Mouse (Mus musculus): ENCODE data around the gene Bhlha15. TPM values are rescaled to one million over a fixed set of nuclear protein-coding genes. Genes with fewer than 3 reads are reported as not detected.

Gene Bhlha15
- polyA plus RNA-seq, 1 experiment from 2014 or later = 0.10 TPM

DNA sequence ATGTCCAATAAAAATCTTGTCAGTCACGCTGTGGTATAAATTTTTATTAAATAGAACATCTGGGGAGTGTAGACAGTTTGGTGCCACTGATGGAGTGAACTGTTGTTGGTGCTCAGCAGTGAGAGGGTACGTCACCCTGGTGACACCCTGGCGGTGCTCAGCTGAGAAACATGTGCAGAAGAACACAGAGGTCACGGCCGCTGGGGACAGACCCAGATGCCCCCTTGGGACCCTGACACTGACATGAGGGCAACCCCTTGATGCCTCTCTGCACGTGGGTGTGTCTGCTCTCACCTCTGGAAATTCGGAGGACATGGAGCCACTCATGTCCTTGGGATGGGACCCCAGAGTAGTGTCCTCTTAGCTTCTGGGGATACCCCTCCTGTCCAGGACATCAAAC lies 4.3 kb downstream of the Bhlha15 start:
- WGBS = 83% methylated on average over 7 of the region's 7 CpGs
- Histone ChIP-seq H3K27ac (no peak overlapping the region), H3K4me1 (peaks cover 17% of the 10 kb centered on the region), H3K27me3 (no peaks in the 10 kb centered on the region), H3K4me3 (no peak overlapping the region), H3K9me3 (replicated peaks) (no peaks in the 10 kb centered on the region), H3K36me3 (ENCODE audit: poor library complexity, severe bottlenecking) (peaks cover 26% of the 10 kb centered on the region), H3K9ac (no peak overlapping the region), H3K4me2 (no peak overlapping the region)
- ATAC-seq = no peak

DNA sequence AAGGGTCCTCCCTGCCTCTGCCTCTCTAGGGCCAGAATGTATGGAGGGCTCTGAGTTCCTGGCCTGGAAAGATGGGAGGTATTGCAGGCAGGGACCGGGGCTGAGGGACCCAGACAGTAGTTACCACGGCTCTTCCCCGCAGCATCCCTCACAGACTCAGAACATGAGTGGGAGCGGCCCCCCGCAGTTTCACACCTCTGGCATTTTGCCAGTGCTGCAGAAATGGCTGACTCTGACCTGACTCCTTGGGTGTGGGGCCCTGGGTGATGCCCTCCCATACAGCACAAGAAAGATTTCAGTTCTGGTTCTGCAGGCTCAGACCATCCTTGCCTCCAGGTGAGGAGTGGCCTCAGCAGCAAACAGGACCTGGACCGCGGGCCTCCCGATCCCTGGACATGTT lies 5.5 kb downstream of the Bhlha15 start:
- H3K4me3 ChIP-seq = no peak overlapping the region
- H3K27ac ChIP-seq = no peak overlapping the region
- ATAC-seq = no peak
- peaks cover 36% of the 10 kb centered on the region for H3K36me3 ChIP-seq (ENCODE audit: poor library complexity, severe bottlenecking)
- no peaks in the 10 kb centered on the region for H3K9me3 ChIP-seq (replicated peaks)
- WGBS = 88% methylated on average over 8 of the region's 8 CpGs
- no peaks in the 10 kb centered on the region for H3K27me3 ChIP-seq
- no peak overlapping the region for H3K9ac ChIP-seq
- peaks cover 6% of the 10 kb centered on the region for H3K4me1 ChIP-seq
- no peak overlapping the region for H3K4me2 ChIP-seq

DNA sequence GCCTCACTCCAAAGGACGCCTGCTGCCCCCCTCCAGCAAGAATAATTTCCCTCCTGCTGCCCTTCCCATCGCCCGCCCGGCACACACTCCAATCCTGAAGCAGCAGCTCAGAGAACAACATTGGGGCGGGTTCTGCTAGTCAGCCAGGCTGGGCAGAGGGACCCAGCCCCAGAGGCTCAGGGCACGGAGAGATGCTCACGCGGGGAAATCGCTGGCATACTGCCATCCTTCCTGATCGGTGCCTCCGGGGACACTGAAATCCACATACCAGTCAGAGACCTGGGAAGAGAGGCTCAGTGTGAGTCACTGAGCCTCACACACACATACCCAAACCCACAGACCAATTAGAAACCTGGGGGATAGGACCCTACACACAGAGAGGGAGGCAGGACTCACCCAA lies 10.5 kb downstream of the Bhlha15 start:
- Histone ChIP-seq H3K4me3 (no peak overlapping the region), H3K4me1 (no peaks in the 10 kb centered on the region), H3K9ac (no peak overlapping the region), H3K9me3 (replicated peaks) (no peaks in the 10 kb centered on the region; the same call in 1 of the 2 replicates), H3K36me3 (ENCODE audit: poor library complexity, severe bottlenecking) (peaks cover 80% of the 10 kb centered on the region), H3K4me2 (no peak overlapping the region), H3K27me3 (no peaks in the 10 kb centered on the region), H3K27ac (no peak overlapping the region)
- no peak for ATAC-seq
- WGBS = 83% methylated on average over 11 of the region's 11 CpGs

DNA sequence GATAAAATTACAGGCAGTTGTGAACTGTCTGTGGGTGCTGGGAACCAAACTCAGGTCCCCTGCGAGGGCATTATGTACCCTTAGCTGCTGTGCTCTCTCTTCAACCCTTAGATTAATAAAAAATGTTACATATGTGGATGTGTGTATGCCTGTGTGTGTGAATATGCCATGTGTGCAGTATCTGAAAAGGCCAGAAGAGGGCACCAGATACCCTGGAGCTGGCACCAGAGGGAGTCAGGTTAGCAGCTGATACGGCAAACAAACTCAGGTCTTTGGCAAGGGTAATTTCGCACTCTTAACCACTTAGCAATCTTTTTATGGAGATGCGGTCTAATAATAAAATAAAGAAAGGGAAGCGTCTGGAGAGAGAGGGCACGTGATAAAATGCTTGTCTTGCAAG lies 12.3 kb downstream of the Bhlha15 start:
- H3K9ac ChIP-seq = no peak overlapping the region
- peaks cover 92% of the 10 kb centered on the region for H3K36me3 ChIP-seq (ENCODE audit: poor library complexity, severe bottlenecking)
- 96% methylated on average over 6 of the region's 6 CpGs for WGBS
- no peak overlapping the region for H3K27ac ChIP-seq
- H3K4me1 ChIP-seq = no peaks in the 10 kb centered on the region
- H3K4me2 ChIP-seq = no peak overlapping the region
- ATAC-seq = no peak
- no peak overlapping the region for H3K4me3 ChIP-seq
- H3K27me3 ChIP-seq = no peaks in the 10 kb centered on the region
- no peaks in the 10 kb centered on the region; the same call in 1 of the 2 replicates for H3K9me3 ChIP-seq (replicated peaks)

DNA sequence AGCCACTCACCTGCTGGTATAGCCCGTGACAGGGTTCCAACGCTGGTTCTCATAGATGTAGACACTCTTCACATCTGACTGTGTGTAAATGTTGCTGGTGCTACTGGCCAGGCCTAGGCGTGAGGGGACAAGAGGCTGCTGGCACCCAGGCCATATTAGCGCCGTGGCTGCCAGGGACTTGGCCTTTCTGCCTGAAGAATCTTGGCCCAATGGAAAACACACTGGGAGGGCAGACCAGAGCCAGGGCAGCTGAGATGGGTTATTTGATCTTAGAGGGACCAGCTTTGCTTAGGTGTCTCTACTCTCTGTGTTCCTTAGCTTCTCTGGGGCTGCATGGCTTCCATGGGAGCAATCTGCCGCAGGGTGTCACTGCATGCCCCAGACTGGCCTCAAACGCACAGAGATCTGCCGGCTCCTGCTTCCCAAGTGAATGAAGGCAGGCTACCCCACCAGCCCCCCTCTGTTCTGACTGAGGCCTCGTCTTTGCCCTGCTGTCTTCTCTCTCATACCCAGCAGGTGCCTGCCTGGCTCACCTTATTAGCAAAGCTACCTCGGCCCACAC lies 13.4 kb downstream of the Bhlha15 start:
- Histone ChIP-seq H3K36me3 (ENCODE audit: poor library complexity, severe bottlenecking) (peaks cover 90% of the 10 kb centered on the region), H3K4me3 (no peak overlapping the region), H3K4me1 (no peaks in the 10 kb centered on the region), H3K9me3 (replicated peaks) (no peaks in the 10 kb centered on the region; the same call in 1 of the 2 replicates), H3K27me3 (no peaks in the 10 kb centered on the region), H3K9ac (no peak overlapping the region), H3K4me2 (no peak overlapping the region), H3K27ac (no peak overlapping the region)
- 86% methylated on average over 10 of the region's 10 CpGs for WGBS
- no peak for ATAC-seq

DNA sequence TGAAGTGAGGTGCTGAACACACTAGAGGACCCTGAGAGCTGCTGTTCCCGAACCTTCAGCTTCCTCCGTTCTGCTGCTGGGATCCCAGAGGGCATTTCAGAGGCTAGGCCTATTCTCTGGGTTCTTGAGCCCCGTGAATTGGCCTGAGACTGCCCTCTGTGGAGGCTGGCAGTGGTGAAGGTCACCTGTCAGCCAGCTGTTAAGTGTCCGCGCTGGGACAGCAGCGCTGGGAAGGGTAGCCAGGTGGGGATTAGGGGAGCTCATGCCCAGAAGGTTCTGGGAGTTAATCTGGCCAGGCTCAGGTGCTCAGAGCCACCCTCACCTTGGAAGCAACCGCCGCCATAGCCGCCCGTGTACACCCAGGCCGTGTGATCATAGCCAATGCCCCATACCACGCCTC lies 14.2 kb downstream of the Bhlha15 start:
- Histone ChIP-seq H3K27me3 (no peaks in the 10 kb centered on the region), H3K4me2 (no peak overlapping the region), H3K9ac (no peak overlapping the region), H3K4me3 (no peak overlapping the region), H3K36me3 (ENCODE audit: poor library complexity, severe bottlenecking) (peaks cover 86% of the 10 kb centered on the region), H3K4me1 (no peaks in the 10 kb centered on the region), H3K27ac (no peak overlapping the region), H3K9me3 (replicated peaks) (no peaks in the 10 kb centered on the region; the same call in 1 of the 2 replicates)
- no peak for ATAC-seq
- 87% methylated on average over 12 of the region's 12 CpGs for WGBS

DNA sequence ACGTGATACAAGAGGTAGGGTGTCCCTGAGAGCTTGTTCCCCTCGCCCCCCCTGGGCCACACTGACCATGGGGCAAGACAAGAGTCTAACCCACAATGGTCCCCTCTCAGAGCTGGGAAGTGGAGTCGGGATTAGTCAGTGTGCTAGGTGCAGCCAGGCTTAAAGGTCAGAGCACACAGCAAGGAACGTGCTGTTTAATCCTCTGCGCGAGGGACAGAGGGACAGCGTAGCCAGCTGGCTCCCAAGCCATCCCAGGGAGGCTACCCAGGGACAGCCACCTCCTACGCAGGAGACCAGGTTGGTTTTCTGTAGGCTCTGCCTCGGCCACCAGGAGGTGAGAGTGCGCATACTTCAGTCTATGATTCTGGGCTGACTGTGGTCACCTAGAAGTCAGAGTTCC lies 14.8 kb downstream of the Bhlha15 start:
- no peak overlapping the region for H3K9ac ChIP-seq
- no peaks in the 10 kb centered on the region for H3K27me3 ChIP-seq
- no peaks in the 10 kb centered on the region; the same call in 1 of the 2 replicates for H3K9me3 ChIP-seq (replicated peaks)
- H3K4me3 ChIP-seq = no peak overlapping the region
- 52% methylated on average over 10 of the region's 10 CpGs for WGBS
- no peaks in the 10 kb centered on the region for H3K4me1 ChIP-seq
- ATAC-seq = no peak
- H3K36me3 ChIP-seq (ENCODE audit: poor library complexity, severe bottlenecking) = peaks cover 87% of the 10 kb centered on the region
- no peak overlapping the region for H3K4me2 ChIP-seq
- no peak overlapping the region for H3K27ac ChIP-seq

DNA sequence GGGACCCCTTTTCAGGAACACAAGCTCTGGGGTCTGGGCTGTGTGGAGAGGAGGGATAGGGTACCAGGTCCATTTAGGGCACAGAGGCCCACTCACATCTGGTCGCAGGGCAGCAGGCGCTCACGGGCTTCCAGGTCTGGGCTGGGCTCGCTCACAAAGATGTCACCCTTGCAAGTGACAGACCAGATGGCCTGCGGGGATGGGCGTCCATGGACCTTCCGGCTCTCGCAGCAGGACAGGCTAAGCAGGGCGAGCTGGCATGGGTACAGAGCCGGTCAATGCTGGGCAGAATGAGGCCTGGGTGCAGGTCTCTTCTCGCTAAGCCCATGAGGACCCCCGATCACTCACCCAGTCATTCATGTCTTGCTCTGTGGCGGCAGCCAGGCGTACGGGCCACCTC lies 16.0 kb downstream of the Bhlha15 start:
- no peak for ATAC-seq
- Histone ChIP-seq H3K27me3 (no peaks in the 10 kb centered on the region), H3K9ac (no peak overlapping the region), H3K4me1 (no peaks in the 10 kb centered on the region), H3K27ac (no peak overlapping the region), H3K4me2 (no peak overlapping the region), H3K4me3 (no peak overlapping the region), H3K36me3 (ENCODE audit: poor library complexity, severe bottlenecking) (peaks cover 88% of the 10 kb centered on the region), H3K9me3 (replicated peaks) (no peaks in the 10 kb centered on the region; the same call in 1 of the 2 replicates)
- WGBS = 96% methylated on average over 15 of the region's 15 CpGs

DNA sequence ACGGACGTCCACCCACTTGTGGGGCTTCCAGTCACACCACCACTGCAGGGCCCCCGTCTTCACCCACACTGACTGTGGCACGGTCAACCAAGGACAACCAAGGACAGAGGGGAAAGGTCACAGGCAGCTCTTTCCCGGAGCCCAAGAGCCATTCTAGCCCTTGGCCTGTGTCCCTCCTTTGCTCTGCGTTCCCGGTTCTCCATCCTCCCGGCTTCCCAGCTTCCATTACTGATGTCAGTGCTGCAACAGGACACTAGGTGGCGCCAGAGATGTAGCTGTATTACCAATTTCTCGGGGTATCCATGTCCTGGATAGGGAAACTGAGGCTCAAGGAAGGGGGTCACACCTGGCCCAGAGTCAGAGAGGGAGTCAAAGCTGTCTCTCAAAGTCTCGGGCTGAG lies 17.4 kb downstream of the Bhlha15 start:
- 52% methylated on average over 11 of the region's 11 CpGs for WGBS
- ATAC-seq = no peak
- Histone ChIP-seq H3K4me1 (no peaks in the 10 kb centered on the region), H3K4me3 (no peak overlapping the region), H3K9ac (no peak overlapping the region), H3K36me3 (ENCODE audit: poor library complexity, severe bottlenecking) (peaks cover 89% of the 10 kb centered on the region), H3K4me2 (no peak overlapping the region), H3K9me3 (replicated peaks) (no peaks in the 10 kb centered on the region; the same call in 1 of the 2 replicates), H3K27me3 (no peaks in the 10 kb centered on the region), H3K27ac (no peak overlapping the region)

DNA sequence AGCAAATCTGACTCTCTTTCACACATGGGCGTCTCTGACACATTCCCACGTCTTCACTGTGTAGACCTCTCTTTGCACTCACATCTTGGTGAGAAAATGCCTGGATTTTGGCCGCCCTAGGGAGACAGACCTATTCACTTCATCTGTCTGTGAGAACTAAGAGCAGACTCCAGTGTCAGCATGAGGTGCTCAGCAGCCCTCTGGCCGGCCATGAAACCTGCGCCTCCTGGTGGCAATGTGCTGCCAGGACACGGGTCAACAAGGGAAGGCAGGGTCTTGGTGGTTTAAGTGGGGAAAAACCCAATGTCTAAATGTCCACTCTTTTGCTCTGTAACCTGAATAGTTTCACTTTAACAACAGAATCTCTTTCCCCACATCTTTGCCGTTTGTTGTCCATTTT lies 24.4 kb downstream of the Bhlha15 start:
- no peak overlapping the region for H3K27ac ChIP-seq
- H3K4me1 ChIP-seq = no peaks in the 10 kb centered on the region
- no peak overlapping the region for H3K9ac ChIP-seq
- H3K36me3 ChIP-seq (ENCODE audit: poor library complexity, severe bottlenecking) = peaks cover 75% of the 10 kb centered on the region
- no peak overlapping the region for H3K4me2 ChIP-seq
- H3K4me3 ChIP-seq = no peak overlapping the region
- WGBS = 27% methylated on average over 7 of the region's 7 CpGs
- H3K27me3 ChIP-seq = no peaks in the 10 kb centered on the region
- H3K9me3 ChIP-seq (replicated peaks) = no peaks in the 10 kb centered on the region
- no peak for ATAC-seq

DNA sequence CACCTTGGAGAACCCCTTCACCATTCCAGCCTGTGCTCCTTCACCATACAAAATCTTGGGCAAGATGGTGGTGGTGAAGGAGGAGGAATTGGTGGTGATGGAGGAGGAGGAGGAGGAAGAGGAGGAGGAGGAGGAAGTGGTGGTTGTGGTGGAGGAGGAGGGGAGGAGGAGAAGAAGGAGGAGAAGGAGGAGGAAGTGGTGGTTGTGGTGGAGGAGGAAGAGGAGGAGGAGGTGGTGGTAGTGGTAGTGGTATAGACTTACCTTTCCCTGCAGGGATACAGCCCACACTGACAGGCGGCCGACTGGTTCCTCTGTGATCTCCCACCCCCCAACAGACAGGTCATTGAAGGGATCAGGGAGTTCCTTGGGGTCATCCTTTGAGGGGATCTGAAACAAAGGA lies 25.9 kb downstream of the Bhlha15 start:
- H3K4me3 ChIP-seq = no peak overlapping the region
- peaks cover 60% of the 10 kb centered on the region for H3K36me3 ChIP-seq (ENCODE audit: poor library complexity, severe bottlenecking)
- no peak overlapping the region for H3K27ac ChIP-seq
- 0 out of 2 replicates have a peak, but pooled peaks cover 4% of the 10 kb centered on the region for H3K4me1 ChIP-seq
- H3K9ac ChIP-seq = no peak overlapping the region
- no peak for ATAC-seq
- H3K9me3 ChIP-seq (replicated peaks) = no peaks in the 10 kb centered on the region
- no peaks in the 10 kb centered on the region for H3K27me3 ChIP-seq
- WGBS = 72% methylated on average over 2 of the region's 2 CpGs
- H3K4me2 ChIP-seq = no peak overlapping the region

DNA sequence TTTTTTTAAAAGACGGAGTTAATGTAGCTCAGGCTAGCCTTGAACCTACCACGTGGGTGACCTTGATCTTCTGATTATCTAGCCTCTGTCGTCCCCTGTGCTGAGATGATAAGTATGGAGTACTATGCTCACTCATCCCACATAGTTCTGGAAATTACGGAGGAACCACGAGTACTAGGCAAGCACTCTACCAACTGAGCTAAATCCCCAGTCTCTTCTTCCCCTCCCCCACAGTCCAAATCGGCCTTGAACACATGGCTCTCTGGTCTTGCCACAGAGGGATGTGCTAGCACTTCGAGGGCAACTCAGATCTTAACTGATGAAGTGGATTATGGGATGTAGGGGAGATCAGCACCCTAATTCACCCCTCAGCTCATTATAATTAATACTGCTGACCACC lies 28.0 kb downstream of the Bhlha15 start:
- Histone ChIP-seq H3K36me3 (ENCODE audit: poor library complexity, severe bottlenecking) (peaks cover 42% of the 10 kb centered on the region), H3K27ac (no peak overlapping the region), H3K27me3 (no peaks in the 10 kb centered on the region), H3K4me1 (peaks cover 20% of the 10 kb centered on the region), H3K9me3 (replicated peaks) (no peaks in the 10 kb centered on the region), H3K9ac (no peak overlapping the region), H3K4me2 (no peak overlapping the region), H3K4me3 (no peak overlapping the region)
- WGBS = 91% methylated on average over 7 of the region's 7 CpGs
- no peak for ATAC-seq

DNA sequence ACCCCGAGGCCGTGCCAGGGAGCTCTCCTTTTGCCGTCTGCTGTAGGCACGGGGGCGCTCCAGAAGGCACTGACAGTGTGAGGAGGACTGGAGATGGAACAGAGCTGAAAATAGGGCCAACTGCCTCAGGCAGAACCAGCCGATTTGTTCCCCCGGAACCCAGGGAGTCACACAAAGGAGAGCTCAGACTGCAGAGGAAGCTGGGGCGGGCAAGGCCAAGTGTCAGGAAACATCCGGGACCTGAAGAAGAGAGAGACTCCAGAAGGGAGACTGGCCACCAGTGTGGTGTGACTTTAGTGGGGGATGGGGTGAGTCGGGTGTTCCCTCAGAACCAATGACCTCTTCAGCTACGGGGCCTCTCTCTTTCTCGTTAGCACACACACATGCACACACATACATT lies 29.2 kb downstream of the Bhlha15 start:
- Histone ChIP-seq H3K27me3 (no peaks in the 10 kb centered on the region), H3K36me3 (ENCODE audit: poor library complexity, severe bottlenecking) (peaks cover 30% of the 10 kb centered on the region), H3K4me1 (peaks cover 25% of the 10 kb centered on the region), H3K4me3 (no peak overlapping the region), H3K27ac (no peak overlapping the region), H3K9me3 (replicated peaks) (no peaks in the 10 kb centered on the region), H3K9ac (no peak overlapping the region), H3K4me2 (no peak overlapping the region)
- 82% methylated on average over 12 of the region's 12 CpGs for WGBS
- no peak for ATAC-seq

Data from forebrain, embryonic 13.5 days (tissue).